Mouse (Mus musculus) spleen, adult 2 months (tissue): ENCODE results near the gene Spag17.

Experiments
- CTCF ChIP-seq: fragments of 200-500 bp; IDR thresholded peaks from 2 replicates; pipeline ENCODE4 v1.5.1; 2011; ENCODE audit warnings: mild to moderate bottlenecking, inconsistent platforms; ENCODE audit not compliant: insufficient read depth, insufficient read length, insufficient replicate concordance; ENCODE audit errors: extremely low read depth
- POLR2A ChIP-seq: fragments of 200-500 bp; IDR thresholded peaks from 2 replicates; pipeline ENCODE4 v1.6.1; 2011; ENCODE audit warnings: low read depth, low read length, inconsistent platforms

- TF ChIP-seq POLR2A = no peak
- TF ChIP-seq CTCF = no peak
Measured at GRCm38 (mm10) chr3:100161665-100162314, 276.6 kb downstream of the Spag17 start.
